Mouse (Mus musculus) ES-E14 (cell line): ENCODE measurements around the gene Gm49721.
"Not testable (repeated sequence)": the region's sequence is repeated elsewhere in the genome, so short reads cannot be mapped to it uniquely, and the experiment has no call there.

Experiments used
- CHD2 ChIP-seq: IDR thresholded peaks from 2 replicates; pipeline ENCODE4 v1.6.1; 2014; ENCODE audit warnings: mild to moderate bottlenecking, low read depth, low read length, inconsistent platforms
- HCFC1 ChIP-seq: IDR thresholded peaks from 2 replicates; pipeline ENCODE4 v1.6.1; 2012; ENCODE audit warnings: low read length, inconsistent platforms, borderline replicate concordance; ENCODE audit not compliant: insufficient read depth
- ZC3H11A ChIP-seq: IDR thresholded peaks from 2 replicates; pipeline ENCODE4 v1.6.1; 2012; ENCODE audit warnings: low read depth, mild to moderate bottlenecking, inconsistent platforms, low read length, borderline replicate concordance
- ZNF384 ChIP-seq: IDR thresholded peaks from 2 replicates; pipeline ENCODE4 v1.6.1; 2012; ENCODE audit warnings: low read depth, low read length, inconsistent platforms

DNA sequence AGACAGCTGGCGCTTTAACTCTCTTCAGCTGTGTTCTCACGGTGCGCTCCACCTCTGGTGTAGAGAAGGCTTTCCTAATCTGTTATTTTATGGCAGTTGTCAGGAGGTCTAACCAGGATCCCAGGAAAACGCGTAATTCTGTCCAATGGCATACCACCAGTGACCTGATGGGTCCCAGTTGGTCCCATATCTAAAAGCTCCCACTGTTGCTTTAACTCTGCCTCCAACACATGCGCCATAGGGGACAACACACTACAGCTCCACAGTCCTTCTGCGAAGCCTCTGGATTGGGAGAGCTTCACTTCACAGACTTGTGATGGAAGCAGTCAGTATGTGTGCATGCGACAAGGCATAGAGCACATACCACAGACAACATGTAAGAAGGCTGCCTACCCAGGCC lies 1.4 kb downstream of the Gm49721 start:
- not testable (repeated sequence) for TF ChIP-seq CHD2, HCFC1, ZC3H11A, ZNF384
